Mouse (Mus musculus) skeletal muscle tissue, postnatal 0 days (tissue): ENCODE data around the gene Pdrg1. TPM values are rescaled to one million over a fixed set of nuclear protein-coding genes. Genes with fewer than 3 reads are reported as not detected.

ENCODE experiments used
- polyA plus RNA-seq: library from polyadenylated mRNA; unstranded; fragments of >200 nt; fragmentation: Nextera tagmentation; extraction: Ambion mirVana; gene quantifications from 2 replicates; pipeline ENCODE4 v1.2.1, GENCODE M21; 2015

Gene Pdrg1
- polyA plus RNA-seq, result 109 and 114 TPM in 2 replicates

GRCm38 (mm10) chr2:153014758-153015593 is at the start of gene Pdrg1:
Pdrg1 (minus strand) TSS chr2:153015427.

DNA sequence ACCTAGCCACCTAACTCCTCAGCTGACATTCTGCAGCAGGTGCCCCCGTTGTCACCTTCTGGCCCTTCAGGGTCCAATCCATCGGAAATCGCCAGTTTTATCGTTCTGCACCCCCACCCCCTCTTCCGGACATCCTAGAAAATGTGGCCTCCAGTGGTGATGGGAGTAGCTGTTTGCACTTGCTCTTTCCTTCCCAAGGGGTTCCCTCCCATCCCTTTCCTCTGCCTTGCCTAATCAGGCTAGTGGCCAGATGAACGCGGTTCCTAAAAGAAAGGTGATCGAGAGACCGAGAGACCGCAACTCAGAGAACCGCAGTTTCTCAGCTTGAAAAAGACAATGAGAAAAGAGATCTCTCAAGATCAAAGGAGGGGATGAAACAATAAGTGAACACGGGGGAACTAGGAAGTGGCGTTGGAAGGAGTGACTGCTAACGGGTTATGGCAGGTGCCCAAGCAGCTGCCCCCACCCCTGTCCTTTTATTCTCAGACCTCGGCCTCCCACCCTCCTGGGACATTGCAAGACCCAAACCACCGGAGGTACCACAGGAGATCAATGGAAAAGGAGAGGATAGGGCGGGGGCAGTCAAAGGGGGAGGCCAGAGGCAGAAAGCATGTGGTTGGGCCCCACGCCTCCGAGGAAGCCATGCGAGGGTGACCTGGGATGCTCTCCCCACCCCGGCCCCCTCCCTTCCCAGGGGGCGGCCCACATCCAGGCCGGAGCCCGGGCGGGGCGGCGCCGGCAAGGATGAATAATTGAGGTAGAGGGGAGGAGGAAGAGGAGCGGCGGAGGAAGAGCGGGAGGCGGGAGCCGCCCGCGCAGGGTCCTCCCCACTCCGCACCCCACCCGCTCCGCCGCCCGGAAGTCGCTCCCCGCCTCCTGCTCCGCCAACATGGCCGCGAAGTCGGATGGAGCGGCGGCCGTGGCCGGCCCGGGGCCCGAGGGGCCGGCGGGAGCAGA is 16.2 kb upstream of the Pdrg1 start, which contains the start of gene Xkr7:
Xkr7 (plus strand) TSS at position 727 of the 957 bp plus-strand sequence.

GRCm38 (mm10) chr2:152962091-152962793 is 53.0 kb downstream of the Pdrg1 start, which contains the start of gene Ttll9:
Ttll9 (plus strand) TSS chr2:152962485.

Other genes with a start within 250 kb of the Pdrg1 start
- gene Bcl2l1, start 183.7 kb downstream of the Pdrg1 start, polyA plus RNA-seq, result 29.3 and 29.7 TPM in 2 replicates
- 11.6 and 14.0 TPM in 2 replicates for gene Tpx2, start 167.5 kb downstream of the Pdrg1 start, polyA plus RNA-seq
- gene Mylk2, start 104.1 kb downstream of the Pdrg1 start, polyA plus RNA-seq, result 82.6 and 85.1 TPM in 2 replicates
- gene Foxs1, start 82.2 kb downstream of the Pdrg1 start, polyA plus RNA-seq, result 5.7 and 6.6 TPM in 2 replicates
- gene Dusp15, start 63.7 kb downstream of the Pdrg1 start, polyA plus RNA-seq, result 0.36 and 0.55 TPM in 2 replicates
- gene Ttll9, start 52.9 kb downstream of the Pdrg1 start, polyA plus RNA-seq, result 0.09 and 0.13 TPM in 2 replicates
- gene Xkr7, start 16.4 kb upstream of the Pdrg1 start, polyA plus RNA-seq, result 0.05 TPM in 1 of 2 replicates, not detected in the other
- 1.8 and 2.5 TPM in 2 replicates for gene Ccm2l, start 50.5 kb upstream of the Pdrg1 start, polyA plus RNA-seq
- 3.5 and 3.9 TPM in 2 replicates for gene Hck, start 93.0 kb upstream of the Pdrg1 start, polyA plus RNA-seq
- 40.4 and 41.6 TPM in 2 replicates for gene Tm9sf4, start 145.9 kb upstream of the Pdrg1 start, polyA plus RNA-seq
- gene Tspyl3, start 210.0 kb upstream of the Pdrg1 start, polyA plus RNA-seq, result 3.2 and 3.3 TPM in 2 replicates
- 3.9 and 4.0 TPM in 2 replicates for gene Plagl2, start 226.0 kb upstream of the Pdrg1 start, polyA plus RNA-seq
- 3.9 and 4.4 TPM in 2 replicates for gene Pofut1, start 226.1 kb upstream of the Pdrg1 start, polyA plus RNA-seq